Mouse (Mus musculus) right cerebral cortex, postnatal 4 days (tissue): ENCODE data around the gene F13a1.

Source experiments
- DNase-seq: peaks from one replicate; pipeline ENCODE4 v3.0.0-alpha.2; 2022

The F13a1 gene

GRCm38 (mm10) chr13:37050126-37050525 is at the start of gene F13a1:
F13a1 (minus strand) TSS chr13:37050244.
- DNase-seq: no peak

GRCm38 (mm10) chr13:37091620-37092019 is 41.6 kb upstream of the F13a1 start:
- DNase-seq: no peak

- DNase-seq: no peak
Measured at GRCm38 (mm10) chr13:37089104-37089503, 39.1 kb upstream of the F13a1 start.

GRCm38 (mm10) chr13:37081506-37082241 is 31.6 kb upstream of the F13a1 start:
- DNase-seq: peak; percentile 11

- no peak for DNase-seq
Measured at GRCm38 (mm10) chr13:37071390-37071789, 21.3 kb upstream of the F13a1 start.

- no peak for DNase-seq
Measured at GRCm38 (mm10) chr13:37070824-37071223, 20.8 kb upstream of the F13a1 start.

GRCm38 (mm10) chr13:37060810-37061209 is 10.8 kb upstream of the F13a1 start:
- no peak for DNase-seq

- DNase-seq: no peak
Measured at GRCm38 (mm10) chr13:37056662-37057061, 6.6 kb upstream of the F13a1 start.

- DNase-seq: no peak
Measured at GRCm38 (mm10) chr13:37049631-37050030, 413 bp downstream of the F13a1 start.

GRCm38 (mm10) chr13:37049018-37049417 is 1.0 kb downstream of the F13a1 start:
- DNase-seq: no peak

- peak; percentile 13 for DNase-seq
Measured at GRCm38 (mm10) chr13:37045005-37045404, 5.0 kb downstream of the F13a1 start.

DNA sequence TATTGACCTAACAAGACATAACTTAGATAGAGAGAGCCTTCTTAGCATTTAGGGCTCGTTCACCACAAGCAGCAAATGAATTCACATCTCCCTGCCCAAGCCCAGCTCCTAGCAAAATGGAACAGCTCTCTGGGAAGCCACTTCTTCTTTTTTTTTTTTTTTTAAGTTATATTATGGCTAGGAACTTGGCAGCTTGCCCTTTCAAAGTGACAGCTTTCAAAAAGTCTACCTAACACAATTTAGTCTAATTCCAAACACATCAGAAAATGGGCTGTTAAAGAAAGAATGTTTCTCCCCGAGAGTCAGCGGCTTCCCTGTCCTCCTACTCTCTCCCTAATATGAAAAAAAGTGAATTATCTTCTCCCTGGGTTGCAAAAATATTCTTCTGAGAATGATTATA is 15.3 kb downstream of the F13a1 start:
- DNase-seq: no peak

DNA sequence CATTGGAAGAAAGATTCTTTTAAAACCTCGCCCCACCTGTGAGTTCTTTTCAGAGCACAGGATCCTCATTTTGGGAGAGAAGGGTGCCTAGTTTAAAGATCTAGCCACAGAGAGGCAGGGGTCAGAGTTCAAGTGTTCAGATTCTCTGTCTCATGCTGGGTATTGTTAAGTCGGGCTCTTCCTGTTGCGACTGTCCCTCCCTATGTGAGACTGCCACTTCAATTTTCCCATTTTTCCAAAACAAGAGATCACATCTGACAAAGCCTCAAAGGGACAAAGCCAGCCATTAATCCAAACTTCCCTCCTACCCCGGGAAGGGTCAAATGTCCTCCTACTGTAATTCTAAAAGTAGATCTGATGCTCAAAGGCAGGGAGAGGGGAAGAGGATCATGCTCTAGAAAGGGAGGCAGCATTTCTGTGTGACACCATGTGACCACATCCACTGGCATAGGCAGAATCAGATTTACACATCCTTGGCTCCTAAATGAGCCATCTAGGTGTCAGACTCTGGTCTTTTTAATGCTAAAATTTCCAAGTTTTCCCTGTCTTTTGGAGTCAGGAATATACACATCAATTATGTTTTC is 24.0 kb downstream of the F13a1 start:
- no peak for DNase-seq

GRCm38 (mm10) chr13:37021575-37021974 is 28.5 kb downstream of the F13a1 start:
- DNase-seq: no peak

GRCm38 (mm10) chr13:37010771-37011170 is 39.3 kb downstream of the F13a1 start:
- no peak for DNase-seq

GRCm38 (mm10) chr13:37006224-37006623 is 43.8 kb downstream of the F13a1 start:
- DNase-seq: no peak

GRCm38 (mm10) chr13:36999210-36999705 is 50.8 kb downstream of the F13a1 start:
- no peak for DNase-seq

DNA sequence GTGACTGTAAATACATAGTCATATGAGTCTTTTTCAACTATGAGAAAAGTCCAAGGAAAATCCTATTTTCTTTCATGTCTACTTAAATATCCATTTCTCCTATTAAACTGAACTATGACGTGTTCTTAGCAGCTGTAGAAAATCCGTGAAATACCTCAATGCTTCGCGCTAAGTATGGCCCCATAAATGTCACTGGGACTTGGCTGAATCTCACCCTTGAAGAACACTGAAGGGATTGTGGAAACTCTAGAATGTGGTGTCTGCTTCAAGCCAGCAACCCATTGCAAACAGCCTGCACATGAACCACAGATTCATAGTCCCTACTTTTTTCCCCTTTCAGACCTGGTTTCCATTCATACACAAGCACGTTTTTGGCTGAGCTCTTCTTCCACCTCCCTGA is 56.5 kb downstream of the F13a1 start:
- DNase-seq: no peak

DNA sequence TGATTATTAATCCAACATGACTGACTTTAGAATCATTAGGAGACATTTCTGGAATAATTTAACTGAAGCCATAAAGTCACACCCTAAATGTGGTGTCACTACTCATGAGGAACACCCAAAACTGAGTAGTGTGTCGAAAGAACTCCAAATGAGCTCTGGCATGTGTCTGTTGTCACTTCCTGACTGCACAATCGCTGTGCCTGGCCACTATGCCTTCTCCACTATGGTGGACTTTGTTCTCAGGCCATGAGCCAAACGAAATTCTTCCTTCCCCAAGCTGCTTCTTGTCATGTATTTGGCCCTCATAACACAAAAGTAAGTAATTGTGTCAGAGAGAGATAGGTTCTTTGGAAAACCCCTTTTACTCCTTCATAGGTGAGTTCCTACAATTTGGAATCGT is 61.7 kb downstream of the F13a1 start:
- no peak for DNase-seq

DNA sequence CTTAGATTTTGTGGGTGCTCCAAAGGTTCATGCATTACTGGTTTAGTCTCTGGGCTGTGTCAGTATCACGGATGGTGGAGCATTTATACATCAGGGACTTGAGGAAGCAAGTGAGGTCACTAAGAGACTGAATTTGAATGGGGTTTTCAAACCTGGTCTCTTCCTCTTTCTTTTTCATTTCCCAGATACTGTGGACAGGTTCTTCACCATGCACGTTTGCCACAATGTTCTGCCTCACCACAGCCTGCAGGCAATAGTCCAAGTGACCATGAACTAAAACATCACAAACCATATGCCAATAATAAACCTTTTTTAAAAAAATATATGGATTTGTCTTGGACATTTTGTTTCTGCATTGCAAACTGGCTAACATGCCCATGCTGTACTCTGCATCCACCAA is 77.0 kb downstream of the F13a1 start:
- no peak for DNase-seq

- no peak for DNase-seq
Measured at GRCm38 (mm10) chr13:36972226-36972625, 77.8 kb downstream of the F13a1 start.

DNA sequence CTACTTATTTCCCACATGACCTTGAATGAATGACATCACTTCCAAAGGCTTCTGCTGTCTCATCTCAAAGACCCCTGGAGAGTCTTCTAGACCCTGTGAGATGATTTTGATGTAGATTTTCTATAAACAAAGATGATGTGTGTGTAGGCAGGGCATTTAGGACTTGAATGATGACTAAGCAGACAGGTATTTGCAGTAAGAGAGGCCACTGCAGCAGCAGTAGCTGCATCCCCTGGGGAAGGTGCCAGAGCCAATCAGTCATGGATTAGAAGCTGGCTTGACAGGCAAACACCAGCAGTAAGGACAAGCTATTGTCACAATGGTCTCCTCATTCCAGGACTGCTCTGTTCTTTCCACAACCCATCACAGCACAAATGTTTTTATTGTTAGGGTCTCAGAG is 87.1 kb downstream of the F13a1 start:
- no peak for DNase-seq

DNA sequence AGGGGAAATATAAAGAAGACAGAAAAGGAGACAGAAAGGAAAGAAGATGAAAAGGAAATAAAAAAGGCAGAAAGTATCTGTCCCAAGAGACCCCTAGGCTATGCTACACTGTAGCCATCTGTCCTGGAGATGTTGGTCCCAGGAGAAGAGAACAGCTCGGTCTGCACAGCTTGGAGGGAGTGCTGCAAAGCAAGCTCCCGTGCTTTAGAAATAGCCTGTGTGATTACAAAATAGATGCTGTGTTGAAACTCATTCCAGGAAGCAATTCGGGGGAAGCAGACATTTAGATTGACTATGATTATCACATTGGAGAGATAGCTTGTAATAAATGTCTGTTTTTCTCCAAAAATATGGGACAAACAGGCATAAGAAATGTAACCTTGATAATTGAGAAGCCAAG is 91.0 kb downstream of the F13a1 start:
- no peak for DNase-seq

- DNase-seq: no peak
Measured at GRCm38 (mm10) chr13:36954937-36955336, 95.1 kb downstream of the F13a1 start.

- no peak for DNase-seq
Measured at GRCm38 (mm10) chr13:36953676-36954075, 96.4 kb downstream of the F13a1 start.
